Mouse (Mus musculus) heart, embryonic 15.5 days (tissue): ENCODE data around the gene Ubox5. TPM values are rescaled to one million over a fixed set of nuclear protein-coding genes. Genes with fewer than 3 reads are reported as not detected.

Experiments used
- ATAC-seq: fragments of 200-750 bp; cut with Nextera tagmentation; replicated peaks from 2 replicates; pipeline ENCODE4 v1.8.0; 2017; ENCODE audit warnings: low read depth, moderate TSS enrichment; ENCODE audit not compliant: insufficient number of reproducible peaks, insufficient read depth, low FRiP score
- H3K27ac ChIP-seq: fragments of 300-500 bp; sonication (generic); 2 replicates; pipeline ENCODE4 v1.5.1; 2015; ENCODE audit warnings: mild to moderate bottlenecking, inconsistent platforms
- H3K27me3 ChIP-seq: fragments of 300-500 bp; sonication (generic); 2 replicates; pipeline ENCODE4 v1.6.1; 2015; ENCODE audit warnings: inconsistent platforms
- H3K36me3 ChIP-seq: fragments of 300-500 bp; sonication (generic); 2 replicates; pipeline ENCODE4 v1.6.1; 2015; ENCODE audit warnings: mild to moderate bottlenecking, inconsistent platforms
- H3K4me1 ChIP-seq: fragments of 300-500 bp; sonication (generic); replicated peaks from 2 replicates; pipeline ENCODE4 v1.6.1; 2015; ENCODE audit warnings: inconsistent platforms
- H3K4me2 ChIP-seq: fragments of 300-500 bp; sonication (generic); 2 replicates; pipeline ENCODE4 v1.6.1; 2015; ENCODE audit warnings: inconsistent platforms, mild to moderate bottlenecking, moderate library complexity
- H3K4me3 ChIP-seq: fragments of 300-500 bp; sonication (generic); 2 replicates; pipeline ENCODE4 v1.5.1; 2015; ENCODE audit warnings: mild to moderate bottlenecking, inconsistent platforms
- H3K9ac ChIP-seq: fragments of 300-500 bp; sonication (generic); 2 replicates; pipeline ENCODE4 v1.6.1; 2015; ENCODE audit warnings: mild to moderate bottlenecking, inconsistent platforms
- H3K9me3 ChIP-seq: fragments of 300-500 bp; sonication (generic); replicated peaks from 2 replicates; pipeline ENCODE4 v1.6.1; 2016; ENCODE audit warnings: inconsistent platforms
- WGBS: fragments of 180-500 bp; shearing (Covaris S2); methylation state at CpG from one replicate; pipeline ENCODE4 v1.1.7; 2015; ENCODE audit warnings: mixed read lengths; 5-methylcytosine and 5-hydroxymethylcytosine counted together
- polyA plus RNA-seq: library from polyadenylated mRNA; unstranded; fragments of >200 nt; fragmentation: Nextera tagmentation; extraction: Ambion mirVana; gene quantifications from 2 replicates; pipeline ENCODE4 v1.2.1, GENCODE M21; 2015

Ubox5 gene
- polyA plus RNA-seq, 1 experiment from 2014 or later, result 5.8 TPM

GRCm38 (mm10) chr2:130554841-130555240 is 75.0 kb downstream of the Ubox5 start:
- Histone ChIP-seq H3K9me3 (no peaks in the 10 kb centered on the region), H3K4me2 (no peak overlapping the region), H3K4me3 (no peak overlapping the region), H3K27me3 (no peaks in the 10 kb centered on the region), H3K4me1 (no peaks in the 10 kb centered on the region), H3K27ac (no peak overlapping the region), H3K36me3 (peaks cover 68% of the 10 kb centered on the region), H3K9ac (no peak overlapping the region)
- WGBS, result 90% methylated on average over 7 of the region's 7 CpGs
- ATAC-seq, result no peak

GRCm38 (mm10) chr2:130546957-130547356 is 82.9 kb downstream of the Ubox5 start:
- Histone ChIP-seq H3K4me1 (no peaks in the 10 kb centered on the region), H3K36me3 (peaks cover 71% of the 10 kb centered on the region), H3K4me2 (no peak overlapping the region), H3K27ac (no peak overlapping the region), H3K4me3 (no peak overlapping the region), H3K9ac (no peak overlapping the region), H3K27me3 (no peaks in the 10 kb centered on the region), H3K9me3 (no peaks in the 10 kb centered on the region)
- 58% methylated on average over 8 of the region's 8 CpGs for WGBS
- ATAC-seq, result peak; percentile 81

- no peak overlapping the region for H3K9ac ChIP-seq
- H3K4me1 ChIP-seq, result no peaks in the 10 kb centered on the region
- no peaks in the 10 kb centered on the region for H3K9me3 ChIP-seq
- WGBS, result 77% methylated on average over 9 of the region's 9 CpGs
- H3K4me3 ChIP-seq, result no peak overlapping the region
- H3K27me3 ChIP-seq, result no peaks in the 10 kb centered on the region
- H3K36me3 ChIP-seq, result peaks cover 72% of the 10 kb centered on the region
- no peak for ATAC-seq
- H3K27ac ChIP-seq, result no peak overlapping the region
- no peak overlapping the region for H3K4me2 ChIP-seq
These were observed 89.6 kb downstream of the Ubox5 start for GRCm38 (mm10) chr2:130540266-130540665.

Other genes starting within 250 kb of the Ubox5 start
- gene Cpxm1, start 232.5 kb downstream of the Ubox5 start, polyA plus RNA-seq, result 30.8 and 49.7 TPM in 2 replicates
- not detected in 2 replicates for gene Gm28372, start 224.8 kb downstream of the Ubox5 start, polyA plus RNA-seq
- not detected in 2 replicates for gene 1700020A23Rik, start 224.8 kb downstream of the Ubox5 start, polyA plus RNA-seq
- not detected in 2 replicates for gene Tmem239, start 223.6 kb downstream of the Ubox5 start, polyA plus RNA-seq
- 49.0 and 58.2 TPM in 2 replicates for gene Vps16, start 205.7 kb downstream of the Ubox5 start, polyA plus RNA-seq
- gene Pced1a, start 205.3 kb downstream of the Ubox5 start, polyA plus RNA-seq, result 7.1 and 7.2 TPM in 2 replicates
- 60.7 and 73.6 TPM in 2 replicates for gene Ptpra, start 179.8 kb downstream of the Ubox5 start, polyA plus RNA-seq
- gene Mrps26, start 66.3 kb downstream of the Ubox5 start, polyA plus RNA-seq, result 61.2 and 67.6 TPM in 2 replicates
- gene Oxt, start 53.9 kb downstream of the Ubox5 start, polyA plus RNA-seq, result not detected in 2 replicates
- gene Avp, start 47.5 kb downstream of the Ubox5 start, polyA plus RNA-seq, result 0.36 TPM in 1 of 2 replicates, not detected in the other
- gene Fastkd5, start within 50 bp of the Ubox5 start, polyA plus RNA-seq, result 11.2 and 12.6 TPM in 2 replicates
- gene Lzts3, start 12.8 kb upstream of the Ubox5 start, polyA plus RNA-seq, result 1.8 and 2.6 TPM in 2 replicates
- gene Ddrgk1, start 34.6 kb upstream of the Ubox5 start, polyA plus RNA-seq, result 44.8 and 46.2 TPM in 2 replicates
- 74.3 and 77.9 TPM in 2 replicates for gene Itpa, start 37.6 kb upstream of the Ubox5 start, polyA plus RNA-seq
- gene Slc4a11, start 67.5 kb upstream of the Ubox5 start, polyA plus RNA-seq, result 0.19 and 0.58 TPM in 2 replicates